Mouse (Mus musculus) cerebellum, adult 2 months (tissue): ENCODE data around the gene Map1b.

Experiments
- CTCF ChIP-seq: fragments of 200-500 bp; IDR thresholded peaks from 2 replicates; pipeline ENCODE4 v1.5.1; 2011; ENCODE audit warnings: low read depth, mild to moderate bottlenecking, control low read depth, low read length, moderate library complexity, borderline replicate concordance; ENCODE audit not compliant: insufficient read depth
- POLR2A ChIP-seq: fragments of 200-500 bp; IDR thresholded peaks from 2 replicates; pipeline ENCODE4 v1.6.1; 2011; ENCODE audit warnings: low read length, control low read depth, borderline replicate concordance; ENCODE audit not compliant: insufficient read depth

DNA sequence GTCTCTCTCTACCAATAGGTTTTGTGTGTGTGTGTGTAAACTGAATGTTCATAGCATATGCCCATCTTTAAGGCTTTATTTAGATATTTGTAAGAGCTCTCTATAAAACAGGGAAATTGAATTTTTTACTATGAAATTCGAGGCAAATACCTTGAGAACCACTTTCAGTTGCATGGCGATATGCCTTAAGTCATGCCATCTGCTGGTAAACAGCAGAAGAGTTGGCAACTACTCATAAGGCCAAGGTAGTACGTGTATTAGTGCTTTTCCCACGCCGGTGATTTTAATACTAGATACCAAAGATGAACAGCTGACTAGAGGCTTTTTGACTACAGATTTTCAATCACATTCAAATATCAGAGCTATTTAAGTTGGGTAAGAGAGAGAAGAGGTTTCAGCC lies 27.2 kb downstream of the Map1b start:
- TF ChIP-seq CTCF: peak; percentile 22; the same call in 1 of the 2 replicates
- no peak for TF ChIP-seq POLR2A
